Mouse (Mus musculus): Measurements from ENCODE around the gene Zcchc14.
"Not testable (repeated sequence)": the region's sequence is repeated elsewhere in the genome, so short reads cannot be mapped to it uniquely, and the experiment has no call there.

Gene Zcchc14

DNA sequence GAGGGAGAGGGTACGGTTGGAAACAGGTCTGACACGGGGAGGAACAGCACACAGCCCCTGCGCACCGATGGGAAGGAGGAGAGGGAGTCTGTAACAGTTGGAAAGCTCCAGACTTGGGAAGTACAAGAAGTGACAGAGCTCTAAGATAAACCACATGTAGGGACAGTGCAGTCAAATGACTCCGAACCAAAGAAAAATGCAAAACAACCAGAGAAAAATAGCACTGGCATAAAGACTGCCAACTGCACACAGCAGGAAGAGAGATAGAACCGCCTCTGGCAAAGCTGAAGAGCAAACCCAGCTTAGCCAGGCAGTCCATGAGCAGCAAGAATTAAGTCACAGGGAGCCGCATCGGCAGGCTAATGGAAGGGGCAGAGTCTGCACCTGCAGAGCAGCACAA lies 29.7 kb downstream of the Zcchc14 start:
- no peak for DNase-seq (ENCODE audit: low spot score in 2 of 2)

- no peak for DNase-seq (ENCODE audit: low spot score in 2 of 2)
Observed at GRCm38 (mm10) chr8:121621879-121622278, 30.8 kb downstream of the Zcchc14 start.

GRCm38 (mm10) chr8:121620801-121621516 lies 31.7 kb downstream of the Zcchc14 start:
- no peak for DNase-seq (ENCODE audit: low spot score in 2 of 2)

DNA sequence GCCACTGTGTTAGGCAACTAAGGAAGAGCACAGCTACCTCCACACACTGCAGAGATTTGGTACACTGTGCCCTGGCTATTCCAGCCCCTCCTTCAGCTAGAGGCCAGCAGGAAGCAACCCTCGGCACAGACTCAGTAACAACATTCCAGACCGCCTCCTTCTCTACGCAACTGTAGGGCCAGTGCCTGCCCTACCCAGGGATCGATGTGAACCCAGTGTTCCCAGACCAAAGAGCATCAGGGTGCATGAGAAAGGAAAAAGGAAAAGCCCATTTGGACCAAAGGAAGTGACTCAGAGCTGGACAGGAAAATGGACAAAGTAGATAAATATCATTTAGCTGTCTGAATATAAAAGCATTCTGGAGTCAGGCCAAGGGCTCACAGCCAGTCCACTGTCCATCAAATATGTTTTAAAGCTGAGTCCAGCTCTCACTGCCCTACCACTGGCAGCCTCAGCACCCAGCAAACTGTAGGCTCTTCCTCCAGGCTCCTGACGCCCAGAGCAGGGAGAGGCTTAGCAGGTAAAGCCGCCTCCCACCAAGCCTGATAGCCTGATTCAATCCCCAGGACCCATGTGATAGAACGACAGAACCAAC lies 33.2 kb downstream of the Zcchc14 start:
- no peak for DNase-seq (ENCODE audit: low spot score in 2 of 2)

- DNase-seq (ENCODE audit: low spot score in 2 of 2), result no peak
Observed at GRCm38 (mm10) chr8:121613419-121613818, 39.3 kb downstream of the Zcchc14 start.

DNA sequence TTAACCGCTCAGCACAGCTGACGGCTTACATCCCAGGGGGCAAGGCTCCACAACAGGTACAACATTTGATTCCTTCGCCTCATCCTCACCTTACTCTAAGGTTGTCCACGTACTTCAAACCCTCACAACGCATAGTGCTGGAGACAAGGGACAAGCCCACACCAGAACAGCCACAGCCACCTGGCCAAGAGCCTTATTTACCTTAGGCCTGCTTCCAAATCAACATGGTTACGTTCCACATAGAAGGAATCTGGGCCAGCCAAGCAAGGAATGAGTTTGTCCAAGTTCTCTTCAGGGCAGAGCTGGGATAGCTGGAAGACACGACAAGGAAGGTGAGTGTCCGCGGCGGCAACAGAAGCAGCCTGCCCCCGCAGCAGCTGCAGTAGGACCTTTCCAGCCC lies 42.8 kb downstream of the Zcchc14 start:
- no peak for DNase-seq (ENCODE audit: low spot score in 2 of 2)

DNA sequence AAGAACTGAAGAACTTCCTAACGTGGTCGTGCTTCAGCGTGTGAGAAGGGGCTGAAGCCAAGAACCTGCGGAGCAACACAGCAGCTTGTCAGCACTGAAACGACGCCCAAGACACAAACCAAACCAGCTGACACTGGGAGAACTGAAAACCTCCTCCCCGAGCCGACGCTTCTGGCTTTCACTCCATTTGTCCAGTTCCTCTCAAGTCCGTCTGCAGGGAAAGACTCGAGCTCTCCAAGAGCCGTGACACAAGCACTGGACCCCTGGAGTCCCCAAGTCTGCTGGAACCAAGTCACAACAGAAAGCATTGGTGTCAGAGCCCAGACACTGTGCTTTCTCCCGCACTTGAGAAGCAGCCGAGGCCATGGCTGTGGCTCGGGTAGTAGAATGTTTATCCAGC lies 43.5 kb downstream of the Zcchc14 start:
- no peak for DNase-seq (ENCODE audit: low spot score in 2 of 2)

DNA sequence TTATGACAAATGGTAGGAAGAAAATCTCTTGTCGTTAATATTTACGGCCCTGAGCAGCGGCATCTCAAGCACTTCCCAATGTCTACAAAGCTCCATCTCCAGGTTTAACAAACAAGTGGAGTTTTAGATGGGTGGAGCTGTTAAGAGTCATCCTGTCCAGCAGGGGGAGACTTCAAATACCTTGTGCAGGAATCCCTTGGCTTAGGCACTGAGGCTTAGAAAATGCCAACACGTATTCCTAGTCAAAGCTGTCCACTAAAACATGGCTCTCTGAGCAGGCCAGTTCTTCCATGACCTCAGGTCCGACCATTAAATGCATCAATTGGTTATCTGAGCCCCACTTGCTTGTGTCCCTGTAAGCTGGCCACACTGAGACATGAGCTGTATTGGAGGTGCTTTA lies 45.0 kb downstream of the Zcchc14 start:
- DNase-seq (ENCODE audit: low spot score in 2 of 2), result no peak

- no peak for DNase-seq (ENCODE audit: low spot score in 2 of 2)
Observed at GRCm38 (mm10) chr8:121603801-121604200, 48.9 kb downstream of the Zcchc14 start.

GRCm38 (mm10) chr8:121602860-121603259 lies 49.8 kb downstream of the Zcchc14 start:
- peak; percentile 70 for DNase-seq (ENCODE audit: low spot score in 2 of 2)

- no peak for DNase-seq (ENCODE audit: low spot score in 2 of 2)
Observed at GRCm38 (mm10) chr8:121602411-121602810, 50.3 kb downstream of the Zcchc14 start.

- no peak for DNase-seq (ENCODE audit: low spot score in 2 of 2)
Observed at GRCm38 (mm10) chr8:121599842-121600241, 52.9 kb downstream of the Zcchc14 start.

GRCm38 (mm10) chr8:121598892-121599291 lies 53.8 kb downstream of the Zcchc14 start:
- DNase-seq (ENCODE audit: low spot score in 2 of 2), result peak; percentile 53 to 64

DNA sequence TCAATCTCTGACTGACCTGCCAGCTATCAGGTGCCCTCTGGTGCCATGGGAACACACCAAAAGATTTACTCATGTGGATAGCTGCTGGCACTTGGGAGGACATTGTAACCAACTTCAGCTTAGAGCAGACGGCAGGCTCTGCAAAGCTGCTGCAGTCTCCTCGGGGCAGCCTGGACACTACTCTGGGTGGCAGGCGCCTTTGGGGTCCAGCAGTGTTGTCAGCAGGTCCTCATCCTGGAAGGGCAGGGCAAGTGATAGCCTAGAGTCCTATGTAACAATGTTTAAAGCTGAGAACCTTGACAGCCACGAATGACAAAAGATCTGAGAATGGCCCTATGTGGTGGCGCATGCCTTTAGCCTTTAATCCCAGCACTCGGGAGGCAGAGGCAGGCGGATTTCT lies 54.5 kb downstream of the Zcchc14 start:
- no peak for DNase-seq (ENCODE audit: low spot score in 2 of 2)

- not testable (repeated sequence) for DNase-seq (ENCODE audit: low spot score in 2 of 2)
Observed at GRCm38 (mm10) chr8:121597492-121597891, 55.2 kb downstream of the Zcchc14 start.

- no peak for DNase-seq (ENCODE audit: low spot score in 2 of 2)
Observed at GRCm38 (mm10) chr8:121593983-121594382, 58.7 kb downstream of the Zcchc14 start.

DNA sequence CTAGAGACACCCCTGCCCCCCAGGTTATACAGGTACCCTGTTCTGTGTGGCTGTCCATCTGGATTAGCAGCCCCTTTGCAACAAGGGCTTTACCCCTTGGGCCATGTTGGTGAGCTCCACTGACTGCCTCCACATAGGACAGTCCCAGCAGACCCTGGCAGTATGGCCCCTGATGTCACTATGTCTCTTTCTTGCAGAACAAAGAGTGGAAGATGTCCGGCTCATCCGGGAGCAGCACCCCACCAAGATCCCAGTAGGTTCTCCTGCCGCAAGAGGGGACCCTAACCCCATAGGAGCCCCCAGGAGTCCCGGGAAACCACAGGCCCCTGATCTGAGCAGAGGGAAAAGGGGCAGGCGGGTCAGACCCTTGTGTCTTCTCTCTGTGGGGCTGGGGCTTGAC lies 59.4 kb downstream of the Zcchc14 start:
- no peak for DNase-seq (ENCODE audit: low spot score in 2 of 2)

GRCm38 (mm10) chr8:121591178-121592066 lies 61.3 kb downstream of the Zcchc14 start:
- DNase-seq (ENCODE audit: low spot score in 2 of 2), result no peak

DNA sequence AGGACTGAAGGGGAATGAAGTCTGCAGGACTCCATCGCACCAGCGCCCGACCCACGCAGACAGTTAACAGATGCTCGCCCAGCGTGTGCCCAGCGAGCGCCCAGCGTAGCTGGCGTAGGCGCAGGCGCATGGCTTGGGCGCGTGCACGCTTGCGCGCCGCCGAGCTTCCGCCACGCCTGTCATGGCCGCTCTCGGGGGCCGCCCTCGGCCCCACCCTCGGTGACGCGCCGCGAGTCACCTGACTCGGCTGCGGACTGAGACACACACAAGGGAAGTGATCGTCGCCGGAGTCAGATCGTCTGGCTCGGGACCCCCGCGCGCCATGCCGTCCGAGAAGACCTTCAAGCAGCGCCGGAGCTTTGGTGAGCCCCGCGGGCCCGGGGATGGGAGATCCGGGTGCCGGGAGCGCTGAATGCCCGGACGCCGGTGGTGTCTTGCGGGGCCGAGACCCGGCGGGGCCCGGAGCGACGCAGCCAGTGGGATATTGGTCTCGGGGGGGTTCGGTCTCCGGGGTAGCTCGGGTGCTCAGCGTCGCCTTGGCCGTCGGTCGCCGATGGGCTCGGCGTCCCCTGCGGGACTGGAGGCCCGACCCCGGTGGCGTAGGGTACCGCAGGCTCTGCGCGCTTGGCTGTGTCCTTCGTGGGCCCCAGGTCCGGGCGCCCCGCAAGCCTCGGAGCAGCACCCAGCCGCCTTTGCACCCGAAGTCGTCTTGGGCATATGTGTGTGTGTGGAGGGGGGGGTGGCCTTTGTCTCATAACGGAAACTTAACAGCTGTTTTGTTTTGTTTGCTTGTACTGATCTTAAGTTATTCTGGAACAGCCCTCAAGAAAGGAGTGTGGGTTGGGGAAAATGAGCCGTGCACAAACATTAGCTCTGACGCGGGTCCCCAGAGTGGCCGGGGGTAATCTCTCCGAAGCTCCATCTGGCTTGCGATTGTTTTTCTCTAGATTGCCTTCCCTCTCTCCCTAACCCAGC lies 62.2 kb downstream of the Zcchc14 start, which contains the start of gene Map1lc3b:
Gene Map1lc3b (plus strand): TSS at position 159 of the 975 bp plus-strand sequence.
- DNase-seq (ENCODE audit: low spot score in 2 of 2), result peak; percentile 91 to 95

DNA sequence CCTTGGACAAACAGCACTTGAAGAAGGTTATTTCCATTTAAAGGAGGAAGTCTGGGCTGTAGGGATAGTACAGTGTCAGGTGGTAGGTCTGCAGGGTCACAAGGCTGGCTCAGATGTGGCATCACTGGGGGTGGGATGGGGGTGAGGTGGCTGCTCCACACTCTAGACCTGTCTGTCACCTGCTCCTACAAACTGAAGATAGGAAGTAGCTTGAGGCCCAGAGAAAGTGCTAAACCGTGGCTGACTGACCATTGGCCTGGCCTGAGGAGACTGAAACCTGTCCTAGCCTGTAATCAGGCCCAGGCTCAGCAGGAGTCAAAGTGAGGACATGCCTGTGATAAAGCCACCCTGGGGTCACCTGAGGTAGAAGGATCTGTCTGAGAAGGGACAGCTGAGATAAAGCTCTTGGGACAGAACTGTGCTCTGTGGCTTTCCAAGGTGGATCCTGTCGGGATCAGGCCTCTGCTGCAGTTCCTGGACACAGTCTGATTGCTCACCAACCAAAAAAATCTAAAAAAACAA lies 63.4 kb downstream of the Zcchc14 start:
- DNase-seq (ENCODE audit: low spot score in 2 of 2), result no peak

DNA sequence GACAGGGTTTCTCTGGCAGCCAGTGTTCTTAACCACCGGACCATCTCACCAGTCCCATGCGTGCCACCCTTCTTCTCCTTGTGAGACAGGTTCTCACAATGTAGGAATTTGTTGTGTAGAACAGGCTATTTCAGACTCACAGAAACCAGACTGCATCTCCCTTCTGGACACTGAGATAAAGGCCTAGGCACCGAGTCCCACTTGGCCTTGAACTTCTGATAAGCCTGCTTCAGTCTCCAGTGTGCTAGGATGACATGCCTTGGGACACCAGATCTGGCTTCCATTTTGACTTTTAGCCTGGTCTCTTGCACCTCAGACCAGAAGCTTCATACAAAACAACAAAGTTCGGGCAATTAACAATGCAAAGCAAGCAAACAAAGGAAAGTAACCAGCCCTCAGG lies 64.0 kb downstream of the Zcchc14 start:
- DNase-seq (ENCODE audit: low spot score in 2 of 2), result no peak

All from frontal cortex, postnatal 14 days (tissue).